Mouse (Mus musculus) cerebellum, adult 2 months (tissue): ENCODE measurements at regions not wholly inside any gene's neighbourhood (a gene's known extent, or its start where the extent isn't known, plus 50 kb on each side); places are given as distances from the start of the nearest gene placed in this dataset.

Experiments used
- CTCF ChIP-seq: fragments of 200-500 bp; IDR thresholded peaks from 2 replicates; pipeline ENCODE4 v1.5.1; 2011; ENCODE audit warnings: low read depth, mild to moderate bottlenecking, control low read depth, low read length, moderate library complexity, borderline replicate concordance; ENCODE audit not compliant: insufficient read depth
- POLR2A ChIP-seq: fragments of 200-500 bp; IDR thresholded peaks from 2 replicates; pipeline ENCODE4 v1.6.1; 2011; ENCODE audit warnings: low read length, control low read depth, borderline replicate concordance; ENCODE audit not compliant: insufficient read depth

DNA sequence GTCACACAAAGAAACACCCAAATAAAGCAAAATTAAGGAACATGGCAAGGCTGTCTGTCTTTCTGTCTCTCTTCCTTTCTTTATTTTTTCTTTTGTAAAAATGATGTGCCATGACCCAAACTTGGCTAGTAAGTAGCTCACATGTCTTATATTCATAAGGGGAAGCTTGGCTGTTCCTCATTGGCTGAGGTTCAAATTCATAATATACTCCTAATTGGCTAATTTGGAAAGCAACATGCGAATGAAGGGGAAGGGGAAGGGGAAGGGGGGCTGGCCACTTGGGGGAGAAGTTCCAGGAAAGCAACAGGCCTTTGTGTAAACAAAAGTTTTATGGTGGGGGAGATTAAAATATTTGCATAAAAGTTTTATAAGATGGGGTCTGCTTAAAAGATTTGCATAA lies 51.7 kb upstream of the Comtd1 start:
- no peak for TF ChIP-seq CTCF
- TF ChIP-seq POLR2A = no peak
